Mouse (Mus musculus) hindbrain, postnatal 0 days (tissue): ENCODE data around the gene Kcng1. TPM values are rescaled to one million over a fixed set of nuclear protein-coding genes. Genes with fewer than 3 reads are reported as not detected.

Source experiments
- ATAC-seq: fragments of 200-750 bp; cut with Nextera tagmentation; 2 replicates; pipeline ENCODE4 v1.8.0; 2017; ENCODE audit warnings: mild to moderate bottlenecking, moderate TSS enrichment, moderate library complexity
- DNase-seq: peaks from one replicate; pipeline ENCODE4 v3.0.0-alpha.2; 2015; ENCODE audit warnings: low spot score
- H3K27ac ChIP-seq: fragments of 300-500 bp; sonication (generic); 2 replicates; pipeline ENCODE4 v1.5.1; 2014; ENCODE audit warnings: mild to moderate bottlenecking
- H3K27me3 ChIP-seq: fragments of 300-500 bp; sonication (generic); 2 replicates; pipeline ENCODE4 v1.6.1; 2014; ENCODE audit warnings: low read length, mixed read lengths; ENCODE audit not compliant: insufficient read depth
- H3K36me3 ChIP-seq: fragments of 300-500 bp; sonication (generic); 2 replicates; pipeline ENCODE4 v1.6.1; 2014; ENCODE audit warnings: low read length, mixed read lengths; ENCODE audit not compliant: insufficient read depth
- H3K4me1 ChIP-seq: fragments of 300-500 bp; sonication (generic); 2 replicates; pipeline ENCODE4 v1.6.1; 2014; ENCODE audit warnings: antibody characterized with exemption, low read length, mixed read lengths; ENCODE audit not compliant: insufficient read depth
- H3K4me2 ChIP-seq: fragments of 300-500 bp; sonication (generic); 2 replicates; pipeline ENCODE4 v1.6.1; 2014; ENCODE audit warnings: low read depth, mild to moderate bottlenecking, low read length, moderate library complexity, mixed read lengths
- H3K4me3 ChIP-seq: fragments of 300-500 bp; sonication (generic); 2 replicates; pipeline ENCODE4 v1.5.1; 2014; ENCODE audit warnings: low read length
- H3K9ac ChIP-seq: fragments of 300-500 bp; sonication (generic); replicated peaks from 2 replicates; pipeline ENCODE4 v1.6.1; 2014; ENCODE audit warnings: mild to moderate bottlenecking, low read length, moderate library complexity, mixed read lengths
- H3K9me3 ChIP-seq: fragments of 300-500 bp; sonication (generic); 2 replicates; pipeline ENCODE4 v1.6.1; 2016; ENCODE audit warnings: low read length, mixed read lengths
- CTCF ChIP-seq: IDR thresholded peaks from 2 replicates; pipeline ENCODE4 v1.5.1; 2016; ENCODE audit warnings: antibody characterized with exemption, control low read depth, low read depth
- WGBS: fragments of 180-500 bp; shearing (Covaris S2); extraction: QIAGEN DNeasy Blood & Tissue Kit; methylation state at CpG from one replicate; pipeline ENCODE4 v1.1.7; 2014; 5-methylcytosine and 5-hydroxymethylcytosine counted together
- polyA plus RNA-seq: library from polyadenylated mRNA; unstranded; fragments of >200 nt; fragmentation: Nextera tagmentation; extraction: Ambion mirVana; gene quantifications from 2 replicates; pipeline ENCODE4 v1.2.1, GENCODE M21; 2015
- total RNA-seq: library from RNA; depleted of rRNA; stranded (reverse); fragments of >200 nt; gene quantifications from 2 replicates; pipeline ENCODE4 v1.2.3, GENCODE M21; 2014

Gene Kcng1
- total and polyA plus RNA-seq, 2 experiments from 2014 or later = 0.89 to 1.1 TPM

- Histone ChIP-seq H3K4me3 (no peak overlapping the region), H3K27me3 (no peaks in the 10 kb centered on the region), H3K36me3 (peaks cover 5% of the 10 kb centered on the region; the same call in 1 of the 2 replicates), H3K4me1 (peaks cover 19% of the 10 kb centered on the region), H3K27ac (no peak overlapping the region), H3K9me3 (no peaks in the 10 kb centered on the region), H3K4me2 (no peak overlapping the region), H3K9ac (no peak overlapping the region)
- TF ChIP-seq CTCF = no peak
- WGBS = 93% methylated on average over 5 of the region's 5 CpGs
- no peak for DNase-seq
- ATAC-seq = no peak
These were observed 48.2 kb downstream of the Kcng1 start for GRCm38 (mm10) chr2:168233286-168233685.

- 61% methylated on average over 33 of the region's 33 CpGs for WGBS
- Histone ChIP-seq H3K4me2 (peak overlapping the region; percentile 95), H3K4me3 (peak overlapping the region; percentile 100), H3K27ac (peak overlapping the region; percentile 98; the same call in 1 of the 2 replicates), H3K4me1 (peaks cover 23% of the 10 kb centered on the region), H3K9ac (peak overlapping the region; percentile 98; the same call in 1 of the 2 replicates), H3K27me3 (no peaks in the 10 kb centered on the region), H3K9me3 (no peaks in the 10 kb centered on the region), H3K36me3 (peaks cover 5% of the 10 kb centered on the region; the same call in 1 of the 2 replicates)
- DNase-seq (no peak), ATAC-seq (no peak)
- TF ChIP-seq CTCF = no peak
These were observed 50.1 kb downstream of the Kcng1 start for GRCm38 (mm10) chr2:168231471-168231829.

DNA sequence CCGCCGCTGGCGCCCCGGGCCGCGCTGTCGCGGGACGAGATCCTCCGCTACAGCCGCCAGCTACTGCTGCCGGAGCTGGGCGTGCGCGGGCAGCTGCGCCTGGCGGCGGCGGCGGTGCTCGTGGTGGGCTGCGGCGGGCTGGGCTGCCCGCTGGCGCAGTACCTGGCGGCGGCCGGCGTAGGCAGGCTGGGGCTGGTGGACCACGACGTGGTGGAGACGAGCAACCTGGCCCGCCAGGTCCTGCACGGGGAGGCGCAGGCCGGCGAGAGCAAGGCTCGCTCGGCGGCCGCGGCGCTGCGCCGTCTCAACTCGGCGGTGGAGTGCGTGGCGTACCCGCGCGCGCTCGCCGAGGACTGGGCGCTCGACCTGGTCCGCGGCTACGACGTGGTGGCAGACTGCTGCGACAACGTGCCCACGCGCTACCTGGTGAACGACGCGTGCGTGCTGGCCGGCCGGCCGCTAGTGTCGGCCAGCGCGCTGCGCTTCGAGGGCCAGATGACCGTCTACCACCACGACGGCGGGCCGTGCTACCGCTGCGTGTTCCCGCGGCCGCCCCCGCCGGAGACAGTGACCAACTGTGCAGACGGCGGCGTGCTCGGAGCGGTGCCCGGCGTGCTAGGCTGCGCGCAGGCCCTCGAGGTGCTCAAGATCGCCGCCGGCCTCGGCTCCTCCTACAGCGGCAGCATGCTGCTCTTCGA lies 50.6 kb downstream of the Kcng1 start:
- H3K4me1 ChIP-seq = peaks cover 23% of the 10 kb centered on the region
- no peak for TF ChIP-seq CTCF
- DNase-seq = peak; percentile 54
- peak overlapping the region; percentile 100 for H3K4me3 ChIP-seq
- H3K4me2 ChIP-seq = peak overlapping the region; percentile 95
- H3K27ac ChIP-seq = peak overlapping the region; percentile 98
- H3K36me3 ChIP-seq = peaks cover 7% of the 10 kb centered on the region; the same call in 1 of the 2 replicates
- 3% methylated on average over 95 of the region's 105 CpGs for whole genome bisulfite sequencing
- peak; percentile 70 for ATAC-seq
- H3K9ac ChIP-seq = peak overlapping the region; percentile 98
- H3K9me3 ChIP-seq = no peaks in the 10 kb centered on the region
- H3K27me3 ChIP-seq = no peaks in the 10 kb centered on the region

- Histone ChIP-seq H3K4me3 (peak within 1 kb of the TSS; percentile 100), H3K9me3 (no peaks in the 10 kb centered on the region), H3K27ac (peak within 1 kb of the TSS; percentile 98), H3K4me2 (peak within 1 kb of the TSS; percentile 95), H3K27me3 (no peaks in the 10 kb centered on the region), H3K4me1 (peaks cover 23% of the 10 kb centered on the region), H3K9ac (peak within 1 kb of the TSS; percentile 98), H3K36me3 (peaks cover 12% of the 10 kb centered on the region; the same call in 1 of the 2 replicates)
- no peak for TF ChIP-seq CTCF
- WGBS = under 1% methylated on average over 70 of the region's 73 CpGs
- ATAC-seq (peak; percentile 92), DNase-seq (peak; percentile 93)
These were observed 51.4 kb downstream of the Kcng1 start, which contains the start of the genes Gm20716, Dpm1 and Mocs3 for GRCm38 (mm10) chr2:168230026-168230728. Gm20716 (minus strand) TSS chr2:168230364. Dpm1 (minus strand) TSS chr2:168230591. Mocs3 (plus strand) TSS chr2:168230622.

DNA sequence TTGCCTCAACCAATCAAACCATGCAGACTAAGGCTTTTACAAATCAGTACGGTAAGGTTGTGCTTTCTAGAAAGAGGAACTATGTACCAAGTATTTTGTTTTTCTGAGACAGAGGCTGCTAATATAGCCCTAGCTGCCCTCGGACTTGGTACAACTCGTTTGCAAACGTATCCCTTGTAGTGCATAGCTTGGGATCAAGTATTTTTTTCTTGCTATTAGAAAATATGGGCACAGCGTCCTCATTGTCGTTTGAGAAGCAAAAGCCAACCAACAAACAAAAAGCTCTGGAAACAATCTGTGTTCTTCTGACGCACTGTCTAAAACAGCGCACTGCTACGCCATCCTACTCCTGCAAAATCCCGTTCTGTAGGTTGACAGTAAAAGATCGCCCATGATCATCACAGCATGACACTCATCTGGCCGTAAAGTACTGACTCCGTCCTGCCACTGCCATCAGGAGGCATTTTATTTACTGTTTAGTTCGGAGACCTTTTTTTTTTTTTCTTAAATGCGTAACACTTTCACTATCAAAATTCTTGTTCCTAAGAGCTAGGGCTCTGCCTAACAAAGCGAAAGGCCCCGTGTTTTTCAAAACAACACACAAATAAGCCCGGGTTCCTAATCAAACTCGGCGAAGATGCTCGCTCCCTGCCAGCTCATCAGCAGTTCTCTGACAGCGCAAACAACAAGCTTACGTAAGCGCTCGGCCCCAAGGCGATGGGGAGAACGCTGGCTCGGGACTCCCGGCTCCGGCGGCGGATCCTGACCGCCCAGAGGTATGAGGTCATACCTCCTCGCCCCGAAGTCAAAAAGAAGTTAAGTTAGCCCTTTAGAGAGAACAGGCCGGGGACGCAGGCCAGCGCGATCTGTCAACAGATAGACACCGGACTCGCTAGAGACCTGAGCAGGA lies 52.2 kb downstream of the Kcng1 start:
- Histone ChIP-seq H3K4me2 (peak overlapping the region; percentile 95), H3K27me3 (no peaks in the 10 kb centered on the region), H3K9ac (peak overlapping the region; percentile 98), H3K27ac (peak overlapping the region; percentile 98), H3K36me3 (peaks cover 20% of the 10 kb centered on the region; the same call in 1 of the 2 replicates), H3K4me1 (peaks cover 23% of the 10 kb centered on the region), H3K4me3 (peak overlapping the region; percentile 100), H3K9me3 (no peaks in the 10 kb centered on the region)
- TF ChIP-seq CTCF = no peak
- DNase-seq (peak; percentile 41), ATAC-seq (peak; percentile 13)
- 20% methylated on average over 41 of the region's 41 CpGs for WGBS

DNA sequence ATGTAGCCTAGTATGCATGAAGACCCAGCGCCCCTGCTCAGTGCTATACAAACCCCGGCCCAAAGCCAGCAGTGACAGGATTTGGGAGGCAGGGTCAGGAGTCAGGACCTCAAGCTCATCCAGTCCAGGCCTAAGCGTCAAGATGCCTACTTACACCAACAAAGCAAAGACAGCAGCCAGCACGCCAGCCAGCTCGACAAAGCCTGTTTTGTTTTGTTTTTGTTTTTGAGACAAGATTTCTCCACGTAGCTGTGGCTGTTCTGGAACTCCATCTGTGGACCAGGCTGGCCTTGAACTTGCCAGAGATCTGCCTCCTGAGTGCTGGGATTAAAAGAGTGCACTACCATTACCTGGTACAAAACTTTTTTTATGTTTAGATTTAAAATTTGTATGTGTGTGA lies 58.2 kb downstream of the Kcng1 start:
- no peak for TF ChIP-seq CTCF
- 85% methylated on average over 6 of the region's 6 CpGs for WGBS
- H3K9me3 ChIP-seq = no peaks in the 10 kb centered on the region
- ATAC-seq (no peak), DNase-seq (no peak)
- H3K36me3 ChIP-seq = peaks cover 64% of the 10 kb centered on the region
- no peaks in the 10 kb centered on the region for H3K27me3 ChIP-seq
- no peak overlapping the region for H3K4me2 ChIP-seq
- no peak overlapping the region for H3K4me3 ChIP-seq
- H3K27ac ChIP-seq = no peak overlapping the region
- H3K4me1 ChIP-seq = 0 out of 2 replicates have a peak, but pooled peaks cover 4% of the 10 kb centered on the region
- H3K9ac ChIP-seq = no peak overlapping the region
